Mouse (Mus musculus) liver, postnatal 0 days (tissue): ENCODE data around the gene Foxn3. TPM values are rescaled to one million over a fixed set of nuclear protein-coding genes. Genes with fewer than 3 reads are reported as not detected.

ENCODE experiments used
- ATAC-seq: fragments of 200-750 bp; cut with Nextera tagmentation; 2 replicates; pipeline ENCODE4 v1.8.0; 2017; ENCODE audit warnings: mild to moderate bottlenecking, moderate library complexity
- DNase-seq: peaks from one replicate; pipeline ENCODE4 v3.0.0-alpha.2; 2016
- H3K27ac ChIP-seq: fragments of 300-500 bp; sonication (generic); 2 replicates; pipeline ENCODE4 v1.5.1; 2014; ENCODE audit warnings: antibody characterized with exemption, moderate library complexity, mild to moderate bottlenecking, low read depth
- H3K27me3 ChIP-seq: fragments of 300-500 bp; sonication (generic); 2 replicates; pipeline ENCODE4 v1.6.1; 2014; ENCODE audit warnings: low read length, control low read depth, mixed read lengths; ENCODE audit not compliant: insufficient read depth
- H3K36me3 ChIP-seq: fragments of 300-500 bp; sonication (generic); replicated peaks from 2 replicates; pipeline ENCODE4 v1.6.1; 2014; ENCODE audit warnings: mild to moderate bottlenecking, control low read depth, low read length, moderate library complexity, mixed read lengths; ENCODE audit not compliant: insufficient read depth
- H3K4me1 ChIP-seq: fragments of 300-500 bp; sonication (generic); 2 replicates; pipeline ENCODE4 v1.6.1; 2014; ENCODE audit warnings: antibody characterized with exemption, mild to moderate bottlenecking, control low read depth; ENCODE audit not compliant: insufficient read depth
- H3K4me2 ChIP-seq: fragments of 300-500 bp; sonication (generic); 2 replicates; pipeline ENCODE4 v1.6.1; 2014; ENCODE audit warnings: low read depth, mild to moderate bottlenecking, low read length, moderate library complexity, mixed read lengths
- H3K4me3 ChIP-seq: fragments of 300-500 bp; sonication (generic); 2 replicates; pipeline ENCODE4 v1.5.1; 2014; ENCODE audit warnings: low read depth, low read length
- H3K9ac ChIP-seq: fragments of 300-500 bp; sonication (generic); replicated peaks from 2 replicates; pipeline ENCODE4 v1.6.1; 2014; ENCODE audit warnings: mild to moderate bottlenecking, moderate library complexity
- H3K9me3 ChIP-seq: fragments of 300-500 bp; sonication (generic); 2 replicates; pipeline ENCODE4 v1.6.1; 2016; ENCODE audit warnings: mild to moderate bottlenecking, control low read depth, low read length, mixed read lengths
- CTCF ChIP-seq: sonication (generic); IDR thresholded peaks from 2 replicates; pipeline ENCODE4 v1.5.1; 2016; ENCODE audit warnings: antibody characterized with exemption, low read depth
- EP300 ChIP-seq: IDR thresholded peaks from 2 replicates; pipeline ENCODE4 v1.6.1; 2016; ENCODE audit warnings: antibody characterized with exemption, low read depth, mild to moderate bottlenecking
- WGBS: fragments of 180-500 bp; shearing (Covaris S2); extraction: QIAGEN DNeasy Blood & Tissue Kit; methylation state at CpG from one replicate; pipeline ENCODE4 v1.1.7; 2014; ENCODE audit not compliant: insufficient replicate concordance; 5-methylcytosine and 5-hydroxymethylcytosine counted together
- polyA plus RNA-seq: library from polyadenylated mRNA; unstranded; fragments of >200 nt; fragmentation: Nextera tagmentation; extraction: Ambion mirVana; gene quantifications from 2 replicates; pipeline ENCODE4 v1.2.1, GENCODE M21; 2015

Gene Foxn3
- polyA plus RNA-seq, 1 experiment from 2014 or later, result 31.2 TPM

DNA sequence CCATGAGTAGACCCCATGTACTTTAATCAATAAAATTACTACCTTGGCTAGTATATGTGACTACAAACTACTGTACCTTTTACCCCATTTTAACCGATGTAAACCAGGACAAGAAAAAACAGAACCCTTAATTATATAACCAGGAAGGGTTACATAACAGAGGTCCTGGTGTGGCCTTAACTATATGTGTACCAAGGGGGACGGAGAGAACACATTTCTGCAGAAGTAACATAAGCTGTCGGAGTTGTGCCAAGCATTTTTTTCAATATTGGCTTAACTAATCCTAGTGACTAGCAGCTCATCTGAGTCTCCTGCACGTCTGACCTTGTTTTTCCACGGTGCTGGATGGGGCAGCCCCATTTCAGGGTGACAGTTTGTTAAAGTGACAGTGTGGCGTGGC is 315.4 kb downstream of the Foxn3 start:
- no peak for TF ChIP-seq CTCF
- TF ChIP-seq EP300, result no peak
- 55% methylated on average over 6 of the region's 6 CpGs for WGBS
- no peak overlapping the region for H3K27ac ChIP-seq

DNA sequence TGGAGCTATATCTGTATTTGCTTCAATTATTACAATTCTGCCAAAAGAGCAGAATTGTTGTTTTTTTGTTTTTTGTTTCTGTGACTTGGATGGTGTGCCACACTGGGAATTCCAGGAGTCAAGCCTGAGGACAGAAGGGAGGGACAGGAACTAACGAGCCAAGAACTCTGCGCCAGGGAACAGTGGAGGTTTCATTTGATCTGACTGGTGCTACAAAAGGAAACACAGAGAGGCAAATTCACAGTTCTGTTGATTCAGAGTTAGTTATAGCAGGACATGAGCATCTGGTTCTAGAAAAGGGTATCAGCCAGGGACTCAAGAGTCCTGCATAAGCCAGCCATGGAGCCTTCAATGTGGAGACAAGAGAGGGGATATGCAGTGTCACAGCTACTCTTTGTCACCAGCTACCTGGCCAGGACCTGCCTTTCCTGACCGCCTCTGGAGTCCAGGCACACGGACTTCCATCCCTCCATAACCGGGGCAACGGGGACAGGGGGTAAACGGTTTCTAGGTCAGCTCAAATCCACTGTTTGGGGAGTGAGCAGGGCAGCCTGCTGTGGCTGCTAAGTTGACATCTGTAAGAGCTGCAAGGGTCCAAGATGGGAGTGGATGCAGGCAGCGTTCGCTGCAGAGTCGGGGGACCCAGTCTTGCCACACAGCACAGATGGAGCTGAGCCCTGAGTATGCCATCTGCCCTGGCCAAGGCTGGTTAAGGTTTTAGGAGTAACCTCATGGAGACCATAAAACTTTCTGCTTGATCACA is 316.2 kb downstream of the Foxn3 start:
- DNase-seq, result no peak
- Histone ChIP-seq H3K4me3 (no peak overlapping the region), H3K36me3 (0 out of 2 replicates have a peak, but pooled peaks cover 2% of the 10 kb centered on the region), H3K27me3 (no peaks in the 10 kb centered on the region), H3K4me2 (no peak overlapping the region), H3K4me1 (peaks cover 11% of the 10 kb centered on the region), H3K9ac (no peak overlapping the region), H3K27ac (no peak overlapping the region), H3K9me3 (no peaks in the 10 kb centered on the region)
- 68% methylated on average over 10 of the region's 10 CpGs for WGBS
- TF ChIP-seq CTCF, result no peak
- TF ChIP-seq EP300, result no peak
- no peak for ATAC-seq

More for the DNA sequence above, 315.4 kb downstream of the Foxn3 start:
- Histone ChIP-seq H3K4me3 (no peak overlapping the region), H3K27me3 (no peaks in the 10 kb centered on the region), H3K9ac (no peak overlapping the region), H3K4me2 (no peak overlapping the region), H3K9me3 (no peaks in the 10 kb centered on the region), H3K4me1 (peaks cover 11% of the 10 kb centered on the region), H3K36me3 (0 out of 2 replicates have a peak, but pooled peaks cover 2% of the 10 kb centered on the region)
- DNase-seq (no peak), ATAC-seq (no peak)

DNA sequence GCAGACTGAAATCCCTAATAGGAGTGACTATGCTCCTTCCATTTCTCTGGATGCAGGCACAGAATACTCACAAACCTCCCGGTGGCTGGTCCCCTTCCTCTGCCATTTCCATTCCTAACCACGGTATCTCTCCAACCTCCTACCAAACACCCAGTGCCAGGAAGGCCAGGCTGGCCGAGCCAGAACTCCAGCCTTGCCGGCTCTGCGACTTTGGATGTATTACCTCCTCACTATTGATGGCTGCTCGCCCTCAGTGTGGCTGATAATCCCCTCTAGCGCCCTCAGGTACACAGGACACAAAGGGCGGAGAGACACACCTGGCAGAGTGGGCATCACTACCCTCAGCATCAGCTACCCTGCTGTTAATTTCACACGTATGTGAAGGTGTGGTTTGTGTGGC is 318.7 kb downstream of the Foxn3 start:
- Histone ChIP-seq H3K4me3 (no peak overlapping the region), H3K4me2 (no peak overlapping the region), H3K27me3 (no peaks in the 10 kb centered on the region), H3K9ac (no peak overlapping the region), H3K27ac (no peak overlapping the region), H3K9me3 (no peaks in the 10 kb centered on the region), H3K36me3 (0 out of 2 replicates have a peak, but pooled peaks cover 2% of the 10 kb centered on the region), H3K4me1 (peaks cover 17% of the 10 kb centered on the region)
- no peak for ATAC-seq
- TF ChIP-seq CTCF (no peak), EP300 (no peak)
- WGBS, result 75% methylated on average over 9 of the region's 9 CpGs
- no peak for DNase-seq

DNA sequence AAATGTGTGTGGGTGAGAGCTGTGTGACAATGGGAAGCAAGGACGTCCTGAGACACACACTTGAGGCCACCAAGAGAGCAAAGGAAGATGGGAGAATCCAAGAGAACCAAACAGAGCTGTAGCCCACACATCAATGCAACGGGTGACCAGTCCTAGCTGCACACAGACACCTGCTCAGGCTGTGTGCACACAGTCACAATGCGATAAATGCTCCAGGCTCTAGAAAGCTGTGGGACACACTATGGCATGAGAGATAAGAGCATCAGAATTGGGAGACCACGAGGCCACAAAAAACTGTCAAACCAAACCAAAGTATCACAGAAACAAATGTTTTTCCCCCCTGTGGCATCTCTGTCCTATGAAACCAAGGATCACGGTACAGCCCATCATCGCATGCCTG is 319.1 kb downstream of the Foxn3 start:
- Histone ChIP-seq H3K9me3 (no peaks in the 10 kb centered on the region), H3K4me2 (no peak overlapping the region), H3K27me3 (no peaks in the 10 kb centered on the region), H3K9ac (no peak overlapping the region), H3K4me1 (peaks cover 17% of the 10 kb centered on the region), H3K36me3 (0 out of 2 replicates have a peak, but pooled peaks cover 2% of the 10 kb centered on the region), H3K27ac (no peak overlapping the region), H3K4me3 (no peak overlapping the region)
- TF ChIP-seq EP300, result no peak
- TF ChIP-seq CTCF, result no peak
- WGBS, result 51% methylated on average over 6 of the region's 6 CpGs
- no peak for ATAC-seq
- DNase-seq, result no peak

DNA sequence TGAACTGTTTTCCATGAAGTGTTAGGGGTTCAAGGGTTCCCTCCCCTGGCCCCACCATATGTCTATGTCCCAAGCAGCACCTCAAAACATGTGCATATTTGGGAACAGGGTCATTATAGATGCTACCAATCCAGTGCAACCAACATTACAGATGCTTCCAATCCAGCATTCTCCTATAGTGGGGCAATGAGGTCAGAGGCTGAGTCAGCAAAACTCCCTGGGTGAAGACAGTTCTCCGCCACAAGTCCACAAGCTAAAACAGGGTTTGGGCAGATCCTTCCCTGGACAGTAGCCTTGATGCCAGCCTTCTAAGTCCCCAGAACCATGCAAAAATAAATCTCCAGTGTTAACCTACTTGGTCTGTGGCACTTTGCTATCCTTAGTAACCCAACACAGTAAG is 320.1 kb downstream of the Foxn3 start:
- no peaks in the 10 kb centered on the region for H3K27me3 ChIP-seq
- 84% methylated on average over 1 of the region's 1 CpGs for WGBS

DNA sequence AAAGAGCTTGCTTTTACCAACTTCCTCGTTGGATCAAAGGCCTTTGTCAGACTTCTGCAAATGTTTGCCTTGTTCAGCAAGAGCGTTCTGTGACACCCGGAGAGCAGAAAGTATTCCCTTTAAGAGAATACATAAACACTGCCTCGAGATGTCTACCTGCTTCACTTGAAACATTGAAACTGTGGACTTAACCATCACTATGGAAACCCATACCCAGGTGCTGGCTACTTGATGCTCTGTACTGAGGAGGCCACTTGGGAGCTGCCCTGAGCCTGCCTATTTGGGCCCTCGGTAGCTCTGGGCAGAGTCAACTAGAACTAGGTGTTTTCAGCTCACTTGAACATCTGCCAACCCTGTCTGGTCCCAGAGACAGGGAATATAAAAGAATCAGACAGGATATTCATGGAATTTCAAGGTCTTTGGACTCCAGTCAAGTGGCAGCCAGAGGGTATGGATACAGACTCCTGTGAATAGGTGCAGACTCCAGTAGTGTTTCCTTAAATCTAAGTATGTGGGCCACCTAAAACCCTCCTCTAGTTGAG is 323.1 kb downstream of the Foxn3 start:
- Histone ChIP-seq H3K4me1 (peaks cover 6% of the 10 kb centered on the region), H3K36me3 (0 out of 2 replicates have a peak, but pooled peaks cover 2% of the 10 kb centered on the region), H3K4me2 (no peak overlapping the region), H3K9ac (no peak overlapping the region), H3K27ac (no peak overlapping the region), H3K27me3 (no peaks in the 10 kb centered on the region), H3K9me3 (no peaks in the 10 kb centered on the region), H3K4me3 (no peak overlapping the region)
- DNase-seq, result no peak
- WGBS, result 32% methylated on average over 5 of the region's 5 CpGs
- no peak for ATAC-seq
- TF ChIP-seq EP300 (no peak), CTCF (no peak)

More for the DNA sequence above, 320.1 kb downstream of the Foxn3 start:
- Histone ChIP-seq H3K4me2 (no peak overlapping the region), H3K27ac (no peak overlapping the region), H3K9ac (no peak overlapping the region), H3K4me3 (no peak overlapping the region), H3K36me3 (0 out of 2 replicates have a peak, but pooled peaks cover 2% of the 10 kb centered on the region), H3K9me3 (no peaks in the 10 kb centered on the region), H3K4me1 (peaks cover 12% of the 10 kb centered on the region)
- ATAC-seq, result no peak
- no peak for DNase-seq
- TF ChIP-seq EP300 (no peak), CTCF (no peak)
